Mouse (Mus musculus) gastrocnemius, adult 18-20 months (tissue): ENCODE results near the gene Lgsn. TPM values are rescaled to one million over a fixed set of nuclear protein-coding genes. Genes with fewer than 3 reads are reported as not detected.

Experiments used
- DNase-seq: peaks from one replicate; pipeline ENCODE4 v3.0.0; 2021; ENCODE audit warnings: low spot score
- total RNA-seq, 2 experiments: library from RNA; stranded (reverse); gene quantifications; 2 replicates each; pipeline ENCODE4 v1.2.3; 2021

Lgsn gene
- total RNA-seq, 2 experiments from 2014 or later, result not detected

DNA sequence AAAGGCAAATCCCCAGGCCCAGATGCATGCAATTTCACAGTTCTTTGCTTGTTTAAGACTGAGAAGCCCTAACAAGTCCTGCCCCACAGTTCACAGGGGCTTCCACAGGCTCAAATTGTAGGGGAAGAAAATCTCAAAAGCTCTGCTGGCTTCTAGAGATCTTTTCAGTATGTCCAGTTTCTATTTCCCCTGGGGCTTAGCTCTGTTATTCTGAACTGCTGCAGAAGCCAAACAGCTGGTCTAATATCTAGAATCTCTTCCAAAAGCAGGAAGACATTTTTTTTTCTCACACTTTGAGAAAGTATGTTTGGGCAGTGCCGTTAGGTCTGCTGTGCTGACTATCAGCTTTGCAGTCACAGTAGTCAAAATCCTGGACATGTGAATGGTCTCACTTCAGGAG is 38.6 kb downstream of the Lgsn start:
- no peak for DNase-seq

DNA sequence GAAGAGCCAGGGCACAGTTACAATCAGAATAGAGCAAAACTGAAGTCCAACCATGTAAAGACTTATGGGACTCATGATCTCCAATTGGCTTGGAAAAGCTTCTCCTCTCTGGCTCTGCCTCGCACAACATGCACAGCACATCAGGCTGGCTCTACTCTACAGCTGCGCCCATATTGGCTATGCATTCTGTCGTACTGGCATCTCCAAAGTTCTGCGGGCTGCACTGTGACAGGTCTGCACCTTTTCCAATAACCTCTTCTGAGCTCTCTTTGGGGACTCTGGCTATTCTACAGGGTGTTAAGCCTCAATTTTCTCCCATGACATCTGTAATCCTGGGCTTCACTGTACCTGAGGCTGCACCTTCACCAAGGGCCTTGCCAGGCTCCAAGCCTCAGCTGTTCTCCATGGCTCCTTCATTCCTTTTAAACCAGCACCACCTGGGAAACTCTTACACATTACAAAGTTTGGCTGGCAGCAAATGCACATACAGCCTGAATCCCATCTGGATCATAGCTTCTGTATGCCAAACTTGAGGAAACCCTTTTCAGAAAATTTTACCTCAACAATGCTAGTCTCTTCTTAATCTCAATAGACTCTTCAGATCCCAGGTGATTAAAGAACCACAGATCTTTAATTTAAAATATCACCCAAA is 44.5 kb downstream of the Lgsn start:
- no peak for DNase-seq

DNA sequence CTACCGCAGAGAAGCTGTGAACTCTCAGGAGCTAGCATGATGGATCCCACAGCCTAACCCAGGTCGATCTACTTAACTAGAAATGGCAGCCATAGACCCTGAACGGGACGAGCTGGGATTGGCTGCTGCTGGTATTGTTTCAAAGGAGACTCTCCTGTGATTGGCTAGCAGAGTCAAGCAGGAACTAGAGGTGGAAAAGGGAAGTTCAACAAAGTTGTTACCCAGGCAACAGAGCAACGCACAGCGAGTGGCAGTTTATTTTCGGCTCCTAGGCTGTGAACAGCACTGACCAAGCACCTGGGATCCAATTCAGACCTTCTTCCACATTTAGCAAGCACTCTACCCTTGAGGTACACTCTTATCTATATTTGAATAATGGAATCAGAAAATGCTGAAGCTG is 46.4 kb downstream of the Lgsn start, which contains the start of the genes 4931428L18Rik and Pih1d3:
TSS of gene 4931428L18Rik (minus strand) at position 121 of the 400 bp plus-strand sequence.
TSS of gene Pih1d3 (plus strand) at position 275 of the 400 bp plus-strand sequence.
- no peak for DNase-seq

GRCm38 (mm10) chr1:31233319-31234036 is 57.3 kb downstream of the Lgsn start:
- DNase-seq, result no peak

Other genes starting within 250 kb of the Lgsn start
- not detected for gene AC153137.1, start 198.4 kb upstream of the Lgsn start, total RNA-seq
- not detected for gene 4931428L18Rik, start 46.3 kb downstream of the Lgsn start, total RNA-seq
- not detected for gene Pih1d3, start 46.4 kb downstream of the Lgsn start, total RNA-seq